ENCODE assay signal across 32 mouse cellular contexts in genomic region chr6:90347183-90347582, GRCm38 (mm10). TPM values are rescaled to one million over a fixed set of nuclear protein-coding genes. Genes with fewer than 3 reads are reported as not detected.
A peak's percentile ranks its signal among the peaks of the same experiment; 100 is the strongest.
DNase-seq lines count a peak whose midpoint lies in the region; ATAC-seq and TF ChIP-seq lines count a peak whose summit lies in the region.
"Had no signal": no experiment of that assay in that cellular context is flagged by ENCODE, and none has a peak within 500 bp of the region (broad histone marks: within the 10 kb centered on the region; RNA-seq: fewer than 3 reads in every experiment).

No protein-coding gene starts in this region.

- 61% methylated on average over 4 of the region's 4 CpGs for WGBS in stomach, postnatal 0 days

- H3K4me3 ChIP-seq in stomach, postnatal 0 days (ENCODE audit: low read depth, low read length), result no peak overlapping the region
- H3K4me3 ChIP-seq: embryonic facial prominence, embryonic 12.5 days; embryonic facial prominence, embryonic 15.5 days; gastrocnemius, adult 2 months; heart, adult 2 months; heart, embryonic 10.5 days; heart, embryonic 13.5 days had no signal

- no peak overlapping the region for H3K9ac ChIP-seq in stomach, postnatal 0 days (ENCODE audit: low read length)
- H3K9ac ChIP-seq: embryonic facial prominence, embryonic 12.5 days; embryonic facial prominence, embryonic 15.5 days; forebrain, postnatal 0 days; heart, embryonic 13.5 days; hindbrain, embryonic 14.5 days had no signal

- H3K36me3 ChIP-seq in stomach, postnatal 0 days (ENCODE audit: control insufficient read depth, insufficient read depth, low read length), result no peaks in the 10 kb centered on the region
- H3K36me3 ChIP-seq: embryonic facial prominence, embryonic 12.5 days; embryonic facial prominence, embryonic 15.5 days; heart, embryonic 10.5 days; heart, embryonic 13.5 days had no signal

- no peaks in the 10 kb centered on the region for H3K9me3 ChIP-seq in stomach, postnatal 0 days (ENCODE audit: control insufficient read depth, low read length)
- H3K9me3 ChIP-seq: embryonic facial prominence, embryonic 12.5 days; embryonic facial prominence, embryonic 15.5 days; heart, embryonic 10.5 days; heart, embryonic 13.5 days had no signal

- DNase-seq in lung, adult 18-20 months, result peak; percentile 49 to 66
- no peak for DNase-seq in lung, postnatal 10 days
- DNase-seq in lung, postnatal 25 days (ENCODE audit: low spot score), result peak; percentile 57
- DNase-seq in stomach, postnatal 0 days (ENCODE audit: low spot score), result no peak
- no peak for DNase-seq in right cerebral cortex, postnatal 36 days (ENCODE audit: low spot score in 2 of 2)
- no peak for DNase-seq in retina, embryonic 14.5 days (ENCODE audit: low spot score)
- no peak for DNase-seq in spleen, postnatal 36 days (ENCODE audit: low spot score in 2 of 2)
- DNase-seq: adrenal gland, adult 8-10 months; adrenal gland, postnatal 25 days; cerebellum, adult 11-12 months; cerebellum, adult 8-10 months; cerebellum, postnatal 14 days; forebrain, postnatal 0 days; gastrocnemius, adult 2 months; gastrocnemius, postnatal 25 days; heart, adult 2 months; heart, postnatal 14 days; heart, postnatal 4 days had no signal

- no peak for TF ChIP-seq EP300 in stomach, postnatal 0 days (optimal IDR thresholded peaks at IDR 0.05)

- H3K27ac ChIP-seq in stomach, postnatal 0 days (replicated peaks), result peak overlapping the region; percentile 53; the same call in 1 of the 2 replicates
- H3K27ac ChIP-seq: embryonic facial prominence, embryonic 12.5 days; embryonic facial prominence, embryonic 15.5 days; gastrocnemius, adult 2 months; heart, adult 2 months; heart, embryonic 10.5 days; heart, embryonic 13.5 days; hindbrain, embryonic 14.5 days had no signal

- H3K4me2 ChIP-seq in stomach, postnatal 0 days (replicated peaks; ENCODE audit: low read depth), result no peak overlapping the region
- H3K4me2 ChIP-seq: embryonic facial prominence, embryonic 12.5 days; embryonic facial prominence, embryonic 15.5 days; heart, embryonic 13.5 days; hindbrain, embryonic 14.5 days had no signal

- H3K4me1 ChIP-seq in stomach, postnatal 0 days (replicated peaks; ENCODE audit: control insufficient read depth, insufficient read depth), result no peaks in the 10 kb centered on the region
- H3K4me1 ChIP-seq: heart, embryonic 10.5 days; heart, embryonic 13.5 days had no signal

- no peak for TF ChIP-seq CTCF in stomach, postnatal 0 days (IDR thresholded peaks at IDR 0.05; ENCODE audit: low read depth)

- no peaks in the 10 kb centered on the region for H3K27me3 ChIP-seq in stomach, postnatal 0 days (ENCODE audit: control insufficient read depth, insufficient read depth, low read length)
- H3K27me3 ChIP-seq: embryonic facial prominence, embryonic 12.5 days; embryonic facial prominence, embryonic 15.5 days had no signal

- ATAC-seq in megakaryocyte, adult 5-6 weeks (ENCODE audit: poor library complexity, severe bottlenecking), result peak; percentile 82
- no peak for ATAC-seq in stomach, postnatal 0 days (ENCODE audit: low FRiP score, low TSS enrichment)
- ATAC-seq: activated CD4-positive, CD25-positive, alpha-beta regulatory T cell, adult 4 months; forebrain, embryonic 14.5 days; forebrain, postnatal 0 days had no signal

RNA-seq across cellular contexts. Expression of gene Uroc1, which starts 14.1 kb away (rescaled TPM):
- total RNA-seq in megakaryocyte, adult 5-6 weeks (2015), result not detected in 2 replicates
- not detected in 2 replicates for total RNA-seq in megakaryocyte, adult 5-6 weeks (2017)
- 0.16 and 0.33 TPM in 2 replicates for polyA plus RNA-seq in stomach, postnatal 0 days (2015; fragmentation: Nextera tagmentation; extraction: Ambion mirVana)
- total RNA-seq: forebrain, postnatal 0 days; gastrocnemius, adult 2 months; gastrocnemius, postnatal 25 days; heart, adult 2 months; heart, postnatal 14 days; heart, postnatal 4 days had no signal
- polyA plus RNA-seq: activated CD4-positive, CD25-positive, alpha-beta regulatory T cell, adult 4 months; brain, embryonic 14.5 days; embryonic facial prominence, embryonic 12.5 days; forebrain, embryonic 11.5 days; forebrain, embryonic 14.5 days; forebrain, postnatal 0 days; frontal cortex, adult 2 months; heart, adult 2 months; hindbrain, embryonic 11.5 days; hindbrain, embryonic 14.5 days had no signal

RNA-seq across cellular contexts. Expression of gene Zxdc, which starts 22.1 kb away (rescaled TPM):
- 10.2 and 11.1 TPM in 2 replicates for total RNA-seq in megakaryocyte, adult 5-6 weeks (2015)
- total RNA-seq in megakaryocyte, adult 5-6 weeks (2017), result 9.9 and 16.1 TPM in 2 replicates
- polyA plus RNA-seq in stomach, postnatal 0 days (2015; fragmentation: Nextera tagmentation; extraction: Ambion mirVana), result 4.7 and 4.9 TPM in 2 replicates

RNA-seq across cellular contexts. Expression of gene Chst13, which starts 22.2 kb away (rescaled TPM):
- 9.0 and 12.4 TPM in 2 replicates for total RNA-seq in megakaryocyte, adult 5-6 weeks (2015)
- total RNA-seq in megakaryocyte, adult 5-6 weeks (2017), result 4.4 and 6.3 TPM in 2 replicates
- polyA plus RNA-seq in stomach, postnatal 0 days (2015; fragmentation: Nextera tagmentation; extraction: Ambion mirVana), result 0.40 and 0.87 TPM in 2 replicates
- total RNA-seq: adrenal gland, postnatal 25 days; forebrain, postnatal 0 days; gastrocnemius, adult 2 months; heart, adult 2 months; heart, postnatal 4 days had no signal
- polyA plus RNA-seq: activated CD4-positive, CD25-positive, alpha-beta regulatory T cell, adult 4 months; forebrain, embryonic 14.5 days; forebrain, postnatal 0 days; heart, embryonic 13.5 days; heart, embryonic 16.5 days; hindbrain, embryonic 11.5 days; hindbrain, embryonic 14.5 days had no signal

RNA-seq across cellular contexts. Expression of gene BC048671, which starts 46.2 kb away (rescaled TPM):
- not detected in 2 replicates for total RNA-seq in megakaryocyte, adult 5-6 weeks (2015)
- not detected in 2 replicates for total RNA-seq in megakaryocyte, adult 5-6 weeks (2017)
- 0.28 and 0.33 TPM in 2 replicates for polyA plus RNA-seq in stomach, postnatal 0 days (2015; fragmentation: Nextera tagmentation; extraction: Ambion mirVana)
- total RNA-seq: adrenal gland, adult 8-10 months; adrenal gland, postnatal 25 days; ES-E14; forebrain, postnatal 0 days; gastrocnemius, adult 2 months; gastrocnemius, postnatal 25 days; heart, adult 2 months; heart, postnatal 14 days; heart, postnatal 4 days had no signal
- polyA plus RNA-seq: activated CD4-positive, CD25-positive, alpha-beta regulatory T cell, adult 4 months; brain, embryonic 14.5 days; embryonic facial prominence, embryonic 12.5 days; embryonic facial prominence, embryonic 15.5 days; forebrain, embryonic 11.5 days; forebrain, embryonic 14.5 days; forebrain, postnatal 0 days; frontal cortex, adult 2 months; heart, embryonic 10.5 days; heart, embryonic 13.5 days; heart, embryonic 16.5 days; hindbrain, embryonic 11.5 days; hindbrain, embryonic 14.5 days had no signal

Comparison
In these comparisons a context has a peak if more than half of its experiments do, and no peak if none do; other contexts are left out.
1. DNase-seq: peak in lung, adult 18-20 months (2 of 2) and lung, postnatal 25 days (single experiment); none in lung, postnatal 10 days (single experiment), stomach, postnatal 0 days (single experiment), right cerebral cortex, postnatal 36 days (0 of 2), retina, embryonic 14.5 days (single experiment) and spleen, postnatal 36 days (0 of 2).